Mouse (Mus musculus): ENCODE results near the gene Ptprh. TPM values are rescaled to one million over a fixed set of nuclear protein-coding genes. Genes with fewer than 3 reads are reported as not detected.

Ptprh gene
- polyA plus RNA-seq, 1 experiment from 2014 or later: not detected

Small RNA genes within 50 kb of the gene (microRNA-seq; reads per million reads assigned to microRNA genes)
- not detected for gene Gm23577 (ENCODE audit: borderline number of aligned reads)

Other genes starting within 250 kb of the Ptprh start
- gene Gp6, start 206.3 kb downstream of the Ptprh start, polyA plus RNA-seq (2015; fragmentation: Nextera tagmentation; extraction: Ambion mirVana): 0.11 TPM in 1 of 2 replicates, not detected in the other
- gene Rdh13, start 158.4 kb downstream of the Ptprh start, polyA plus RNA-seq (2015; fragmentation: Nextera tagmentation; extraction: Ambion mirVana): 24.4 and 25.3 TPM in 2 replicates
- gene Eps8l1, start 143.4 kb downstream of the Ptprh start, polyA plus RNA-seq (2015; fragmentation: Nextera tagmentation; extraction: Ambion mirVana): 13.6 and 17.6 TPM in 2 replicates
- gene Ppp1r12c, start 102.4 kb downstream of the Ptprh start, polyA plus RNA-seq (2015; fragmentation: Nextera tagmentation; extraction: Ambion mirVana): 52.5 and 57.2 TPM in 2 replicates
- gene Tnnt1, start 87.7 kb downstream of the Ptprh start, polyA plus RNA-seq (2015; fragmentation: Nextera tagmentation; extraction: Ambion mirVana): 290 and 382 TPM in 2 replicates
- gene Tnni3, start 79.8 kb downstream of the Ptprh start, polyA plus RNA-seq (2015; fragmentation: Nextera tagmentation; extraction: Ambion mirVana): 5.1 and 5.9 TPM in 2 replicates
- gene Dnaaf3, start 71.6 kb downstream of the Ptprh start, polyA plus RNA-seq (2015; fragmentation: Nextera tagmentation; extraction: Ambion mirVana): 4.4 and 7.8 TPM in 2 replicates
- gene Syt5, start 56.5 kb downstream of the Ptprh start, polyA plus RNA-seq (2015; fragmentation: Nextera tagmentation; extraction: Ambion mirVana): 9.1 and 10.7 TPM in 2 replicates
- 1.0 and 1.3 TPM in 2 replicates for gene Tmem86b, start 27.4 kb upstream of the Ptprh start, polyA plus RNA-seq (2015; fragmentation: Nextera tagmentation; extraction: Ambion mirVana)
- 9.8 and 10.3 TPM in 2 replicates for gene Ppp6r1, start 55.0 kb upstream of the Ptprh start, polyA plus RNA-seq (2015; fragmentation: Nextera tagmentation; extraction: Ambion mirVana)
- gene Hspbp1, start 81.0 kb upstream of the Ptprh start, polyA plus RNA-seq (2015; fragmentation: Nextera tagmentation; extraction: Ambion mirVana): 80.6 and 87.7 TPM in 2 replicates
- gene Brsk1, start 86.6 kb upstream of the Ptprh start, polyA plus RNA-seq (2015; fragmentation: Nextera tagmentation; extraction: Ambion mirVana): 1.5 and 2.1 TPM in 2 replicates
- 0.13 and 0.20 TPM in 2 replicates for gene Tmem150b, start 121.2 kb upstream of the Ptprh start, polyA plus RNA-seq (2015; fragmentation: Nextera tagmentation; extraction: Ambion mirVana)
- gene Kmt5c, start 136.1 kb upstream of the Ptprh start, polyA plus RNA-seq (2015; fragmentation: Nextera tagmentation; extraction: Ambion mirVana): 57.9 and 58.2 TPM in 2 replicates
- 49.9 and 64.2 TPM in 2 replicates for gene Cox6b2, start 149.1 kb upstream of the Ptprh start, polyA plus RNA-seq (2015; fragmentation: Nextera tagmentation; extraction: Ambion mirVana)
- gene Fam71e2, start 167.3 kb upstream of the Ptprh start, polyA plus RNA-seq (2015; fragmentation: Nextera tagmentation; extraction: Ambion mirVana): not detected in 2 replicates
- 0.36 and 0.37 TPM in 2 replicates for gene Il11, start 178.8 kb upstream of the Ptprh start, polyA plus RNA-seq (2015; fragmentation: Nextera tagmentation; extraction: Ambion mirVana)
- gene Tmem190, start 178.9 kb upstream of the Ptprh start, polyA plus RNA-seq (2015; fragmentation: Nextera tagmentation; extraction: Ambion mirVana): 0.75 and 1.1 TPM in 2 replicates
- 11.4 and 11.8 TPM in 2 replicates for gene Tmem238, start 185.6 kb upstream of the Ptprh start, polyA plus RNA-seq (2015; fragmentation: Nextera tagmentation; extraction: Ambion mirVana)
- 397 and 411 TPM in 2 replicates for gene Rpl28, start 188.8 kb upstream of the Ptprh start, polyA plus RNA-seq (2015; fragmentation: Nextera tagmentation; extraction: Ambion mirVana)
- 348 and 351 TPM in 2 replicates for gene Ube2s, start 208.5 kb upstream of the Ptprh start, polyA plus RNA-seq (2015; fragmentation: Nextera tagmentation; extraction: Ambion mirVana)
- gene Shisa7, start 240.7 kb upstream of the Ptprh start, polyA plus RNA-seq (2015; fragmentation: Nextera tagmentation; extraction: Ambion mirVana): 0.43 and 0.99 TPM in 2 replicates